Mouse (Mus musculus) left cerebral cortex, adult 8-10 months (tissue): Measurements from ENCODE around the gene Zbtb38. TPM values are rescaled to one million over a fixed set of nuclear protein-coding genes. Genes with fewer than 3 reads are reported as not detected.
A peak's percentile ranks its signal among the peaks of the same experiment; 100 is the strongest.

Source experiments
- DNase-seq, 2 experiments: peaks; one replicate each; pipeline ENCODE4 v3.0.0; 2022; ENCODE audit warnings: low spot score in 2 of 2
- total RNA-seq, 4 experiments: library from RNA; stranded (reverse); gene quantifications; 2 replicates each; pipeline ENCODE4 v1.2.4; 2022

The Zbtb38 gene
- 10 to 100 TPM; 57.7 to 67.6 (median 63.7) TPM for total RNA-seq

DNA sequence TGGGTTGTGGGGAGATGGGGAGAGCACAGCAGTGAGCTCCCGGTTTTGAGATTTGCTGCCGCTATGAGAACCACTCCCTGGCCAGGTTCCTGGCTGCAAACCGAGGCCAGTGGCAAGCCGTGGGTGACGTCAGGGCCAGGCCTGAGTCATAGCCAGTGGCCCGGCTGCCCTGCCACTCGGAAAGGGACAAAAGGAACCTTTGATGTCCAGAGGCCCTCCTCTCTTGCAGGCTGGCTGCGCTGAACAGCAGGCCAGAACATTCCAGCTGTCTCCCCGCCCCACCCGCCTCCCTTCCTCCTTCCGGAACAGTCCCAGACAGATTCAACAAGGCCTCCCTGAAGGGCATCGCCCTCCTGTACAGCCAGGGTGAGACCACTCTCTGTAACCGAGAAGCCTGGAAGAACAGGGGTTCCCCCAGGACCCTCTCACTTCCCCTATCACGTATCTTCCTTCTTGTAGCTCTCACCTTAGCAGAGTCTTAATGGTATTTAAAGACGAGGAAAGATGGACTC, at the start of gene Zbtb38:
Zbtb38 (minus strand) TSS at position 229 of the 512 bp plus-strand sequence.
- DNase-seq: peak; percentile 46 to 74

GRCm38 (mm10) chr9:96800131-96800825, 47.6 kb upstream of the Zbtb38 start:
- no peak for DNase-seq

GRCm38 (mm10) chr9:96797311-96797710, 44.7 kb upstream of the Zbtb38 start:
- DNase-seq: no peak

DNA sequence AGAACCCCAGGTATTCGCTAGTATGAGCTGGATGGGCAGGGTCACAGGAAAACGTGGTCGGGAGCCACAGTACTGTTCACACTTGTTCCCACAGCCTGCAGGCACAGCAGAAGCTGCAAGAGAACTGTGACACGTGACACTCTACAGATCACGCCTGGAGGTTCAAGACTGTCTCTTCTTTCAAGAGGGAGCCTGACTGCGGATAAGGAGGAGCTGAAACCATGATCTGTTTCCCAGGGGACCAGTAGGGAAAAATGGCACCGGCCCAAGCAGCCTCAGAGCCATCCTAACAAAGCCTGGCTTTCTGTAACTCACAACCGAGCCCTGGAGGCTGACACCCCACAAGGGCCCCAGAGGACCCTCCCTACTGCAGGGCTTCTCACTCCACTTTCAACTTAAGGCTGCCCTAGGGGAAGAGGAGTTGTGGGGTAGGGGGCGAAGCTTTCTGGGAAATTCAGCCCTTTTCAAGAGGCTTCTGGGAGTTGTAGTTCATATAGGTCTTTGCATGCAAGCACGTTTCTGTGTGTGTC, 42.8 kb upstream of the Zbtb38 start:
- DNase-seq: peak; percentile 35

- no peak for DNase-seq
Measured at GRCm38 (mm10) chr9:96794601-96795000, 42.0 kb upstream of the Zbtb38 start.

- DNase-seq: no peak
Measured at GRCm38 (mm10) chr9:96792543-96792942, 39.9 kb upstream of the Zbtb38 start.

DNA sequence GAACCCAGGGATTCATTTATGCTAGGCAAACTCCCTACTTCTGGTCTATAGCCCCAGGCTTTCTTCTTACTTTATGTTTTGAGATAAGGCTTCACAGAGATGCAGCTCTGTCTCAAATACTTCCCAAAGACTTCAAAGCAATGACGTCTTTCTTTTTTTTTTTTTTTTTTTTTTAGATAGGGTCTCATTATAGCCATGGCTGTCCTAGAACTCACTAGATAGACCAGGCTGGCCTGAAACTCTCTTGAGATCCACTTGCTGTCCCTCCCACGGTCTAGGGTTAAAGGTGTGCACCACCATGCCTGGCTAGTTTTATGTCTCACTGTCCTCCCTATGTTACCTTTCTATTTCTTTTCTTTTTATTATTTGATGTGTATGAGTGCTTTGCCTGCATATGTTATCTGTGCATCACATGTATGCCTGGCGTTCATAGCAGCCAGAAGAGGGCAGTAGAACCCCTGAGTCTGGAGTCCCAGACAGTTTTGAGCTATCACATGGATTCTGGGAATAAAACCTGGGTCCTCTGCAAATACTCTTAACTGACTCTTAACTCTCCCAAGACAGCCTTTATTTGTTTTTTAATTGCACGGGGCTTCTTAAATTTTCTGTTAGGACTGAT, 37.9 kb upstream of the Zbtb38 start:
- DNase-seq: no peak

- DNase-seq: no peak
Measured at GRCm38 (mm10) chr9:96789906-96790305, 37.3 kb upstream of the Zbtb38 start.

- no peak for DNase-seq
Measured at GRCm38 (mm10) chr9:96787797-96788196, 35.2 kb upstream of the Zbtb38 start.

DNA sequence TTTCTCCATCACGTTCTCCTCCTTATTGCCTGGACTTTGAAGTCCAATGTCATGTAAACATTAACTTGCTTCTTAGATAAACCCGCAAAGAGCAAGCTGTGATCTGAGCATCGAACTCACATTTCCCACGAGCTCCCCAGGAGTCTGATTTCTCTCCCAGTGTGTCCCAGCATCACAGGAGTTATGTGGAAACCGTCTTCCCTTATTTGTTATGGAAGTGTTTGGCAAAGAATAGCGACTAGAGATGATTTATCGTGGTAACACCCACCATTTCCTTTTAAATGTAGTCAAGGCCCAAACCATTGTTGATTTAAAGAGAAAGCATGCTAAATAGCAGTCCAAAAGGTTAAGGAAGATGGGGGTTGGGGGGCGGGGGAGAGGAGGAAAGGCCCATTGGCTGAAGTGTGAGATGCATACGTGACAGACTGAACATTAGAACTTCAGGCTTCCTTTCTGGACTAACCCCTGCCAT, 33.3 kb upstream of the Zbtb38 start:
- no peak for DNase-seq

GRCm38 (mm10) chr9:96785187-96785586, 32.6 kb upstream of the Zbtb38 start:
- DNase-seq: no peak

DNA sequence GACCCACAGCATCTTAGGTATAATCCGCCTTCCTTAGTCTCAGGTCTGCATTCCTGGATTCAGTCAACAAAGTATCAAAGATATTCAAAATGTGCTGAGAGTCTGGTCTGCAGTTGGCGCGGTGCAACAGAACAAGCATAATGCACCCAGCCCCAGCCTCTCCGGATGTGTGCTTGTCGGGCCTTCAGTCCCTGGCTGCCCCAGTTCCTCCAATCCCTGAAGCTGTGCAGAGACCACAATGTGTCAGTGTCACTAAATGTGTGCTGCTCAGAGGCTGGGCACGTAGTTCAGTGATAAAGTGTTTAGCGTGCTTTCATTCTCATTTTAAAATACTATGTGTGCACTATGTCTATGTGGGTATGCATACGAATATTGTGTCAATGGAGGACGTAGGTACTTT, 31.0 kb upstream of the Zbtb38 start:
- no peak for DNase-seq

DNA sequence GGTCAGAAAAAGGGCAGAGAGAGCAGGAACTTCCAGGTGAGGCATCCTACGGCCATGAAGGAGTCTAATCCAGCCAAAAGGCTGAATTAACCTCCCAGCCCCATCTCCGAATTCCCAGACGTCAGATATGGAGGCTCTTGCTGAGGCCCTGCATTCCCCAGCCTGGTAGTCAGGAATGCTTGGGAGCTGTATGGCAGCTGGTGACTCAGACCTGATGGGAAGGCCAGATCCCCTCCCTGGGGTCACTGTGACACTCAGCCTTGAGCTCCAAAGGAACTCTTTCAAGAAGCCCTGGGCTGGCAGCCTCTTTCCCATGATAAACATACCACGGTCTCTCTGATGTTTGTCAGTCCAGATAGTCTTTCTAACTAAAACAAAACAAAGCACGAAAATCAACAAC, 30.6 kb upstream of the Zbtb38 start:
- no peak for DNase-seq

GRCm38 (mm10) chr9:96782062-96782461, 29.4 kb upstream of the Zbtb38 start:
- DNase-seq: no peak

DNA sequence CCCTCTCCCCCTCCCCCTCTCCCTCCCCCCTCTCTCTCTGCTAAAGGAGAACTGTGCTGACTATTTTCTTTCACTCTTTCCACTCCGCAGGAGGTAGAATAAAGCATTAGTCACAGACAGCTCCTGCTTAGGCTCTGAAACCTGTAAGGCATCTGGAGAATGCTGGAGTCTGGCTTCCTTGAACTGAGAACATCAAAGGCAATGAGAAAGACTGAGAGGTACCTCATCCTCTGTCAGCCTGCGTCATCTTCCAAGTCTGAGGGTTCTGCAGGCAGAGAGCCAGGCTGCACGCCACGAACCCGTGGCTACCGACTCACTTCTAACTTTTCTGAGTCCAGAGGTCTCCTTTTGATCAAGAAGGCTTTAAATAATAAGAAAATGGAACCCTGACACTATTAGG, 20.5 kb upstream of the Zbtb38 start:
- DNase-seq: no peak

DNA sequence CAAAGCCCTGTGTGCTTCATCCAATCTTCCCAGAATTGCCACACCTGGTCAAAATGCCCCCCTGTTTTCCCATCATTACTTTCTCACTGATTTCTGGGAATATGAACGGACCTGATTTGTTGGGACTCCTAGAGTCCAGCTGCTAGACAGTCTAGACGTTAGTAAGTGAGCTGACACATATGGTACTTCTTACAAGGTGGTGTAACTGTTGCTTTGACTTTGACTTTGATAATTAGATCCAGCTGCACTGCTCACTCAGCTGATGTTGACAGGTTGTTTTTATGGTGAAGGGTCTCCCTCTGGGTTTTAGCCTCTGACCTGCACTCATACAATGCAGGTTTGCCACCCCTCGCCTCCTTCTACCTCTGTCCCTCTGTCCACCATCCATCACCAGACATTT, 17.8 kb upstream of the Zbtb38 start:
- DNase-seq: no peak

DNA sequence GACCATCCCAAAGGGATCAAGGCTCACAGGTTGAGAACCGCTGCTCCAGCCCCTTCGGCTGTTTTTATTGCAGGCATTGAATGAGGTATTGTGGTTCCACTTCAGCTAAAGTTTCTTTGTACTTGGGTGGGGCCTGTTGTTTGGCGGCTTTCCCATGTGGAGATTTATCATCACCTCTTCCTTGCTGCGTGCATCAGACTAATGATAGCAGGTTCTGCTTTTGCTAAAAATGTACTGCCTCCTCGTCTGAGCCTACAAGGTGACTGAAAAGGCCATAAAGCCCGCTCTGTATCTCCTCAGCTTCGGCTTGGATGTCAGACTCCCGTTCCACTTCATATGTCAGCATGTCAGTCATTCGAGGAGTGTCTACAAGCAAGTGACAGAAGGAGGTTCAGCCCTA, 17.0 kb upstream of the Zbtb38 start:
- DNase-seq: no peak

DNA sequence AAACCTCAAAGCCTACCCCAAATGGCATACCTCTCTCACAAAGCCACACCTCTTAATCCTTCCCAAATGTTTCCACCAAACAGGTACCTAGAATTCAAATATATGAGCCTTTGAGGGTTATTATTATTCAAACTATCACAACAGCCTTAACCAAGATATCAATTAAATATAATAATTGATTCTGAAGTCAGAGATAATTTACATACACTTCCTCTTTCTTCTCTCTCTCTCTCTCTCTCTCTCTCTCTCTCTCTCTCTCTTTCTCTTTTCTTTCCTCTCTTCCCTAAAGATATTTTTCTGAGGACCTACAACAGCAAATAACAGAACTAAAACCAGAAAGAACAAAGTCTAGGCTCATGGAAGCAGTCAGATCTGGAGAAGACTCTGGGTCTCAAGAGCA, 15.2 kb upstream of the Zbtb38 start:
- DNase-seq: no peak

DNA sequence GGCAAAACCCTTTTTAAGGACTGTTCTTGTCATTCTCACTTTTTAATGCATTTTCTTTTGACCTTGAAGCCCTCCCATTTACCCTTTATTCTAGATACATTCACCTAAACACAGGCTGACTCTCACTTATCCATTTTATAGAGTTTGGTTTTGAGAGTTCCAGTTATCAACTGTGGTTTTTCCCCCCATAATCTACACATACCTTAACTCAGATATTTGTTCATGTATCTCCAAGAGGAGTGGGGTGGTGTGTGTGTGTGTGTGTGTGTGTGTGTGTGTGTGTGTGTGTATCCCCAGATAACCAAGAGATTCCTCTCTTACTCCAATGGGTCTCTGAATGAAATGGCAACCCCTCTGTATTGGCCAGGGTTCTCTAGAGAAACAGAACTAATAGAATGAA, 13.4 kb upstream of the Zbtb38 start:
- no peak for DNase-seq

GRCm38 (mm10) chr9:96765410-96765809, 12.8 kb upstream of the Zbtb38 start:
- no peak for DNase-seq

DNA sequence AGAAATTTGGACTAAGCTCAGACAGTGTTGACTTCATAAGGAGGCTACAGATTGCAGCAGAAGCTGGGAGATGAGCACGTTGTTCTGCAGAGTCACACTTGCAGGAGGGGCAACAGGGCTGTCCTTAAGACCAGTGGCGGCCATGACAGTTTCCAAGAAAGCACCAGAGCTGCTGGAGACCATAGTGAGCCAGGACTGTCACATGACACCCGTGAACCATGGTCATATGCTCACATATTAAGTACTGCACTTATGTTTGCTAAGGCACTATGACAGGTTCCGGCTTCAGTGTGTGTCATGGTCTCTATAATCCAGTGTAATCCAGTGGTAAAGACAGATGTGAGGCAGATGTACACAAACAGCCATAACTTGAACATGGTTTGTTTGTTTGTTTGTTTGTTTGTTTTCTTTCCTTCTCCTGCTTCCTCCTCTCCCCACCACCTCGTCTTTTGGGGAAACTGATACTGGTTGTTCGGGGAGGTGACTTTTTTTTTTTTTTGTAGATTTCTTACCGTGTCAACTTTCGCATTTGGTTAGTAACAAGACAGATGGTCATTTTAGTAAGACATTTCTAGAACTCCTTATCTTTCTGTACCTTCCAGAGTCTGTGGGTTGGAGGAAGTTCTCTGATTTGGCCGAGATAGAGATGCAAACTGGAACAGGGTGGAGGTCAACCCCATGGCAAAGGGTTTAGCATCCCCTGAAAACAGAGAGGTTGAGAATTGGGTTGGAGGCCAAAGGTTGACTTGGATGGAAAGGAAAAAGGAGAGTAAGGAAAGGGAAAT, 11.4 kb upstream of the Zbtb38 start:
- no peak for DNase-seq

DNA sequence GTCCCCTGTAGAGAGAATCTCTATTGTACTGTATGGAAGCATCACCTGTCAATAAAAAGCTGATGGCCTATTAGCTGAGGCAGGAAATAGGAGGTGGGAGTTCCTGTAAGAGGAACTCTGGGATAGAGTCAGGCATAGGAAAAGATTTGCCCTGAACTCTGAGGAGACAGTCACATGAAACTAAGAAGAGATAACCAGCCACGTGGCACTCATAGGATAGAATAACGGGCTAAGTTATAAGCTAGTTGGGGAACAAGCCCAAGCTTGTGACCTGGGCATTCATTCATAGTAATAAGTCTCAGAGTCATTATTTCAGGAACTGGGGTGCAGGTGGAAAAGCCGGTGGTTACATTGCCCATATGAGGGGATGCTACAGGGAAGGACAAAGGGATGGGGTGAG, 10.4 kb upstream of the Zbtb38 start:
- DNase-seq: no peak
